Mouse (Mus musculus) CD4-positive, CD25-positive, alpha-beta regulatory T cell, adult 2 months (primary cell): ENCODE results near the gene Parvg.
"Not testable (repeated sequence)": the region's sequence is repeated elsewhere in the genome, so short reads cannot be mapped to it uniquely, and the experiment has no call there.

ENCODE experiments used
- DNase-seq: peaks from one replicate; pipeline ENCODE4 v3.0.0-alpha.2; 2012; ENCODE audit warnings: low read depth, low spot score

Parvg gene

GRCm38 (mm10) chr15:84323966-84324869, at the start of gene Parvg:
Gene Parvg (plus strand): TSS chr15:84324026.
- DNase-seq = peak; percentile 66

- DNase-seq = no peak
Measured at GRCm38 (mm10) chr15:84276066-84276465, 47.8 kb upstream of the Parvg start.

DNA sequence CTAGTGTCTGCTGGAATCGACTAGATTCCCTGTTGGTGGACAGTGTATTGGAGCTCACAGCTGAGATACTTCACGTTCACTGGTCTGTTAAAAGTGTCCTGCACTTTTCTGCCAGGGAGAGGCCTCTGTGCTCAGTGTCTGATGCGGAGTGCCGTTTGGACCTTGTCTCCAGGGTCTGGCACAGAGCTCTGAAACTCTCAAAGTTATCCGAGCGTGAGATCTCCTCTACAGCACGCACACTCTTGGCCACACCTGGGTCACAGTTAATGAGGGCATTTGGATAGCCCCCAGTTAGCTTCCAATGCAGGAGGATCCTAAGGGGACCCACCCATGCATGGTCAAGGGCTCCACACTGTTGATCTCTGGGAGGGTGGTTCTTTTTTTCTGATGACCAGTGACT, 45.7 kb upstream of the Parvg start:
- no peak for DNase-seq

GRCm38 (mm10) chr15:84278656-84279055, 45.2 kb upstream of the Parvg start:
- DNase-seq = no peak

DNA sequence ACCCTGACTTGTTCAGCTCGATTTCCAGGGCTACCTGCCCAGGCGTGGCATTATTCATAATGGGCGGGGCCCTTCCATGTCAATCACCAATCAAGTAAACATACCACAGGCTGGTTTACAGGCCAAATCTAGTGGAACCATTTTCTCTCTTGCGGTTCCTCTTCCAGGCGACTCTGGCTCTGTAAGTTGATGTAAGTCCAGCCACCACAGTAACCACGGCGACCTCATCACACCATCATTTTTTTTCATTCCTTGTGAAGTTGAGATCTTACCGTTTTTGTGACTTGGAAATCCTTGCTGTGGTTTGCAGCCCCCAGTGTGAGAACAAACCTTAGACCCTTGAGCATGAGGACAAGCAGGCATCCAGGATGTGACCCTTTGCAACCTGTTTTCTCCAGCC, 43.5 kb upstream of the Parvg start:
- DNase-seq = no peak

DNA sequence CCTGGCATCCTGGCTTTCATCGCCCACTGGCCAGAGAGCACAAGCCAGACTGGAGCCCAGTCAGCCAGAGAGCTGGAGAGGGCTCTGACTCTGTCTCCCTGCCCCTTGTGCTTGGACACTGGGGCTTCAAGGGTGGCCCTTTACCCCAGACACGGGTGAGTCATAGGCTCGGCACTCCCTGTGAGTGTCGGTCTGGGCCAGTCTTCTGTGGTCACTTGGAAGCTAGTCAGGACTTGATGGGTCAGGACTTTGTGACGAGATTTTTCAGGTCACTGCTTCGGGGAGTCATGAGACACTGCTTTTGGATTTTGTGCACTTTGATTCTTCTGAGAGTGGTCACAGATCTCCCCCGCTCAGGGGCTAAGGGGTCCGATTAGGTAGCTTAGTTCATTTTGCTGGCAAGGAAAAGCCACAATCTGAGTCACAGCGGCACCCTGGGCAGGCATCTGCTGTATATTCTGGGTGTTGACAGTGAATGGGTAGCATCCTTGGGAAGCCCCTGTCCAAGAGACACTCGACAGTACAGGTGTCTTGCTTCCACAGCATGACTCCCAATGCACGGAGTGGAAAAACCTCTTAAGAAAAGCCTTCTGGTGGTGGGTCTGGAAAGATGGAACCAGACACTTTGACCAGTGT, 43.0 kb upstream of the Parvg start:
- no peak for DNase-seq

GRCm38 (mm10) chr15:84282206-84283085, 41.4 kb upstream of the Parvg start:
- DNase-seq = no peak

GRCm38 (mm10) chr15:84284059-84284458, 39.8 kb upstream of the Parvg start:
- peak; percentile 69 for DNase-seq

DNA sequence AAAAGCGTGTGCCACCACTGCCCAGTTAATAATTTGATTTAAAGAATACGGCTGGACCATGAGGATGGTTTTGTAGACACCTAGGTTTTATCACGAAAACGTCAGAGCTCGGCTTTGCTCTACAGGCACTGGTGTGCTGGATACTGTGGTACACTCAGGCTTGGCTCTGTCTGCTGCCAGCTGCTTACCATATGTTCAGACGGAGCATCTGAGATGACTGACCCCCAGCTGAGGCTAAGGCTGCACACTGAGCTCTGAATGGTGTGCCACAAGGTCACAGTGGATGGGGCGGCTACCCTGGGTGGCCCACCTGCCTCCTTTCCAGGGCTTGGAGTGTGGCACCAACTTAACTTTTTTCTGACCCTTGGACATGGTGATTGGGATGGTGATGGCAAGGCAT, 38.4 kb upstream of the Parvg start:
- DNase-seq = no peak

DNA sequence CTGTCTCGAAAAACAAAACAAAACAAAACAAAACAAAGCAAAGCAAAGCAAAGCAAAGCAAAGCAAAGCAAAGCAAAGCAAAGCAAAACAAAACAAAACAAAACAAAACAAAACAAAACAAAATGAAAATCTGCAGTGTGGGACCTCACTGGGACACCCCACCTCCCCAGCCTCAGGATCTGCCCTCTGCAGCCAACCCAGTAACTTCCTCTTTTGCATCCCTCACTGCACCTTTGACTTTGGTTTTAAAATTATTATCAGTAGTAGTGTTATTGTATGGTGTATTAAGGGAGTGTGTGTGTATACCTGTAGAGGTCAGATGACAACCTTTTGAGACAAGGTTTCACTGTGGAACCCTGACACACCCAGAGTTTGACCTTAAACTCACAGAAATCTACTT, 34.9 kb upstream of the Parvg start:
- not testable (repeated sequence) for DNase-seq

DNA sequence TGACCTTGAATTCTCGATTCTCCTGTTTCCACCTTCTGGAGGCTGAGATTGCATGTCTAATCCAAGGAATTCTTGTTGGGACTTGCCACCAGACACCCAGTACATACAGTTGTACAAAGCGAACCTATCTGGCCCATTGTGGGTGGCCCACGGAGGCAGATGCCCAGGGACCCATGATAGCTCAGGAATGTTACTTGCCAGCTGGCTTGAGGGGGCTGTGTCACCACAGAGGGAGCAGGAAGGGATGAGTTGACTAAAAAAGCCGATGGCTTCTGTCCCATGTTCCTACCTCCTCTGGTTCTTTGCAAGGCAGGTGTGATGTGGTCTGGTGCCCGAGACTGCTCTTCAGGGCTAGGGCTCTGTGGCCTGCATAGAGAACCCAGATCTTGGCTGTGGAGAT, 32.7 kb upstream of the Parvg start:
- DNase-seq = no peak

GRCm38 (mm10) chr15:84293590-84293989, 30.2 kb upstream of the Parvg start:
- DNase-seq = no peak

DNA sequence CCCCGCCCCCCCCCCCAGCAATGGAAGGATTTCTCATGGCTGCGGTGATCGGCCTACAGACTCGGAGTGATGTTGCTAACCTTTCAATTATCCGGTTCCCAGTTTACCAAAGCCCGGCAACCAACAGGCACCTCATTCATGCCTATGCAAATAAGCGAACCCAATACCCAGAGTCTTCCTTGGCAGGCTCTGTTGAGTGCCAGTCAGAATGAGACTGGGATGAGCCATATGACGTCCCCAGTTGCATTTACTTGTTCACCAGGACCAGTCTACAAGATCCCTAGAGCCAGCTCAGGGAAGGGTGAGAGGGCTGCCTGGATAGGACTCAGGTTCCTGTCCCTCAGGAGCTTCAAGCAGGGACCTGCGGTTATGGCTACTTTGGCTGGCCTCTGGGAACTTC, 29.4 kb upstream of the Parvg start:
- no peak for DNase-seq

- no peak for DNase-seq
Measured at GRCm38 (mm10) chr15:84295225-84295624, 28.6 kb upstream of the Parvg start.

GRCm38 (mm10) chr15:84297454-84297853, 26.4 kb upstream of the Parvg start:
- no peak for DNase-seq

DNA sequence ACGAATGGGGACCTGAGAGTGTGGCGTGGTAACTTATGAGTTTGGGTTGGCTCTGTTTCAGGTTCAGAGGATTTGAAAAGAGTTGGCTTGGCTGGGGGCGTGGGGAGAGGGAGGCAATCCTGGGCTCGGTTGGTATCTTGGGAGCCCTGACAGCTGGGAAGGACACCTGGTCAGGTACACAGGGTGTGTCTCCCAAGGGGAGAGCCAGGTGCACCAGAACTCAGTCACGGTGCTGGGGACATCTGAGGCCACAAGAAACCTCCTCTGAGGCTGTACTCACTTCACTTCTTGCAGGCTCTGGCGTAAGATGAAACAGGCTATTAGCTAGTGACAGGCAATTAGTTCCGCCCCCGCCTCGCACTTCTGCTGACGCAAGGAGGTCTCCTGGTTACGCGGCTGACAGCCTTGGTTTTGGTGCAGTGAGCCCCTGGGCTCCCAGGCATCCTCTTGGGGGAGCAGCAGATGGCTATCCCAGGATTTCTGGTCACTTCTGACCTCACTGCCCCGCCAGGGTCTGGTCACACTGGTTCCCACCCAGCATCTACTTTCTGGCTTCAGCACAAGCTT, 24.9 kb upstream of the Parvg start:
- DNase-seq = no peak

DNA sequence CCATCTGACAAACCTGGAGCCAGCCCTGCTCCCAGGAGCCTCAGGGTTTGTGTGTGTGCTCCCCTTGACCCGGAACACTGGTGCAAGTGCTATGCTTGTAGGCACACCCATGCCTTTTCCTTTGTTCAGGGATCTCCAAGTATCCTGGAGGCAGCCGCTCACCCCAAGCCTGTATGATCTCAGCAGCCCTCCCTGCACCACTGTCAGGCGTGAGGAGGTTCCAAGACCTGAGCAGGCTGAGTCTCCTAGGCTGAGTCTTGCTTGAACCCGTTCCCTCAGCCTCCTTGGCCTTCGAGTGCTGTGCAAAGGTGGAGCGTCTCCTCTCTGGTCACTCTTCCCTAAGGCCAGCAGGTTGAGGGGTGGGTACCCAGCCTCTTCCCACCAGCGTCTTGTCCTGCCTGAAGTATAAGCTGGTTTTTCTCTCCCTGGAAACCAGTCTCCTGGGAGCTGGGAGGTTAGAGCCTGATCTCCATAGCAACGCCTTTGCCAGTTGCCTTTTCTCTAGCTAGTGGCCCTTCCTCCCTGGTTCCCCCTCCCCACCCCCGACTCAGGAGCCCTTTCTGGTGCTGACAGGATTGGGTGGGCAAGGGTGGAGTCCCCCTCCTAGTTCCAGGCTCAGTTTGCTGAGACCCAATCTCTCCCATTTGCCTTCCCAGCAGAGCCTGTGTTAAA, 24.0 kb upstream of the Parvg start:
- no peak for DNase-seq

- no peak for DNase-seq
Measured at GRCm38 (mm10) chr15:84300591-84300990, 23.2 kb upstream of the Parvg start.

DNA sequence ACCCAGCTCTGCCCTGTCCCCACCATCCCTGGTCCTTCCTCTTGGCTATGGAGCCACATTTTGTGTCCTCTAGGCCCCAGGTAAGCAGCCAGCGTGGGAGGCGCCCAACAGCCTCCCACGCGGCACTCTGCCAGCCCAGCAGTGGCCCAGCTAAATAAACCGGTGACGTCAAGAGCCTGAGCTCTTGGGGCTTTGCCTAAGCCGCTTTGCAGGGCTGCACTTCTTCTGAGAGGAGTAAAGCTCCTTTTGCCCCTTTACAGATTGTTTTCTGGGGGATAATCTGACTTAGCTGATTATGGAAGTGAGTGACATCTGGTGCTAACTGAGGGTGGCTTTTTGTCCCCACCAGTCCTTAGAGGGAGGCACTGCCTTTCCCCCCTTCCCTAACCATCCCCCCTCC, 22.8 kb upstream of the Parvg start:
- DNase-seq = no peak

DNA sequence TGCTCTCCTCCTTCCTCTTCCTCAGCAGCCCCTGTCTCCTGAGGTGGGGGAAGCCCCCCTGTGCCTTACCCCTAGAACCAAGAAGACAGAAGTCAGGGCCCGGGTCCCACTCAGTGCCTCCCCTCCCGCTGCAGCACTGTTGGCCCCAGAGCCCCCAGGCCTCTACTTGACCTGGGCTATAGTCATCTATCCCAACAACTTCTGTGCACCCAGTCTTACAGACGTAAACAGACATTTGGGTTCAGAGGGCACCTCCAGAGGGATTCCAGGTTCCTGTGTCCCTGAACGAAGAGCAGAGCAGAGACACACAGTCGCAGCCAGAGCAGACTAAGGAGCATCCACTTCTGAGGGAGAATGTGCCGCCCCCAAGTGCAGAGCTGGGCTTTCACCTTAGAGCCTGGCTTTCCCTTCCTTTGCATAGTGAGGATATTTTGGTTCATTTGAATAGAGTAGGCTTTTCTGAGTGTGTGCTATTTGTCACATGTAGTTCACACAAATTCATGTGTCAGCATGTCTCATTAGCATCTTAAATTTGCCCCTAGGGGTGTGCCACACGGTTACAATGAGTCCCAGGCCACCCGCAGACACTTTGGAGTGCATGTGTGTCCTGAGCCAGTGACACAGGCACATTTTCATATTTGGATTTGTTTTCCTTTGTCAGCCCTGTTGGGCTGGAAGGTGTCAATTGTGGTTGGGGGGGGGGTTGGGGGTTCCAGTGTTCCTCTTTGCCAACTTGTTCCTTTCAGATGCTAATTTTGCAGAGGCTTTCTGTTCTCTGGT, 22.0 kb upstream of the Parvg start:
- DNase-seq = no peak
